Mouse (Mus musculus) retina, embryonic 14.5 days (tissue): Measurements from ENCODE around the gene Foxe3.

Experiments
- DNase-seq: peaks from one replicate; pipeline ENCODE4 v3.0.0-alpha.2; 2015; ENCODE audit warnings: low spot score

Foxe3 gene

GRCm38 (mm10) chr4:114916056-114916455, 9.8 kb downstream of the Foxe3 start:
- DNase-seq: no peak

GRCm38 (mm10) chr4:114913594-114913962, 12.2 kb downstream of the Foxe3 start:
- DNase-seq: peak; percentile 85

- DNase-seq: no peak
Observed at GRCm38 (mm10) chr4:114912705-114913593, 12.9 kb downstream of the Foxe3 start.

GRCm38 (mm10) chr4:114909602-114910484, 16.0 kb downstream of the Foxe3 start:
- peak; percentile 71 for DNase-seq

- DNase-seq: peak; percentile 95
Observed at GRCm38 (mm10) chr4:114908829-114909601, 16.8 kb downstream of the Foxe3 start, which contains the start of gene Foxd2. Foxd2 (minus strand) TSS chr4:114908873.

- DNase-seq: no peak
Observed at GRCm38 (mm10) chr4:114907951-114908828, 17.6 kb downstream of the Foxe3 start.

GRCm38 (mm10) chr4:114907056-114907917, 18.5 kb downstream of the Foxe3 start:
- no peak for DNase-seq

GRCm38 (mm10) chr4:114905969-114906680, 19.7 kb downstream of the Foxe3 start:
- DNase-seq: no peak

- DNase-seq: no peak
Observed at GRCm38 (mm10) chr4:114905501-114905900, 20.3 kb downstream of the Foxe3 start.

- no peak for DNase-seq
Observed at GRCm38 (mm10) chr4:114903422-114903782, 22.4 kb downstream of the Foxe3 start.

- no peak for DNase-seq
Observed at GRCm38 (mm10) chr4:114902641-114903421, 23.0 kb downstream of the Foxe3 start.

- peak; percentile 45 for DNase-seq
Observed at GRCm38 (mm10) chr4:114901643-114902351, 24.0 kb downstream of the Foxe3 start.

GRCm38 (mm10) chr4:114900866-114901642, 24.8 kb downstream of the Foxe3 start:
- DNase-seq: peak; percentile 36

GRCm38 (mm10) chr4:114899885-114900284, 25.9 kb downstream of the Foxe3 start:
- DNase-seq: peak; percentile 1

- DNase-seq: peak; percentile 42
Observed at GRCm38 (mm10) chr4:114897853-114898252, 28.0 kb downstream of the Foxe3 start.

- no peak for DNase-seq
Observed at GRCm38 (mm10) chr4:114882232-114882631, 43.6 kb downstream of the Foxe3 start.

GRCm38 (mm10) chr4:114876441-114876972, 49.3 kb downstream of the Foxe3 start:
- DNase-seq: peak; percentile 14
